Mouse (Mus musculus) cerebellum, adult 2 months (tissue): ENCODE measurements at regions not wholly inside any gene's neighbourhood (a gene's known extent, or its start where the extent isn't known, plus 50 kb on each side); places are given as distances from the start of the nearest gene placed in this dataset.
A peak's percentile ranks its signal among the peaks of the same experiment; 100 is the strongest.

Experiments
- DNase-seq, 2 experiments: peaks; one replicate each; pipeline ENCODE4 v3.0.0; 2021
- H3K27ac ChIP-seq: fragments of 200-500 bp; 2 replicates; pipeline ENCODE4 v1.5.1; 2012; ENCODE audit warnings: low read length, control low read depth, inconsistent platforms; ENCODE audit not compliant: insufficient read depth
- H3K27me3 ChIP-seq: fragments of 200-500 bp; 2 replicates; pipeline ENCODE4 v1.6.1; 2012; ENCODE audit warnings: inconsistent platforms, mild to moderate bottlenecking, low read length, moderate library complexity; ENCODE audit not compliant: control insufficient read depth, insufficient read depth
- H3K4me1 ChIP-seq: fragments of 200-500 bp; 2 replicates; pipeline ENCODE4 v1.6.1; 2011; ENCODE audit warnings: low read length; ENCODE audit not compliant: control insufficient read depth, insufficient read depth
- H3K4me3 ChIP-seq: fragments of 200-500 bp; replicated peaks from 2 replicates; pipeline ENCODE3; 2011; ENCODE audit warnings: mild to moderate bottlenecking, low read depth, low read length, control low read depth; ENCODE audit not compliant: insufficient read depth
- CTCF ChIP-seq: fragments of 200-500 bp; IDR thresholded peaks from 2 replicates; pipeline ENCODE4 v1.5.1; 2011; ENCODE audit warnings: low read depth, mild to moderate bottlenecking, control low read depth, low read length, moderate library complexity, borderline replicate concordance; ENCODE audit not compliant: insufficient read depth
- POLR2A ChIP-seq: fragments of 200-500 bp; IDR thresholded peaks from 2 replicates; pipeline ENCODE4 v1.6.1; 2011; ENCODE audit warnings: low read length, control low read depth, borderline replicate concordance; ENCODE audit not compliant: insufficient read depth
- WGBS: fragments of 180-500 bp; shearing (Covaris S2); methylation state at CpG from one replicate; pipeline ENCODE4 v1.1.7; 2018; 5-methylcytosine and 5-hydroxymethylcytosine counted together

- no peaks in the 10 kb centered on the region for H3K27me3 ChIP-seq
- H3K4me1 ChIP-seq: no peaks in the 10 kb centered on the region
- no peak overlapping the region for H3K27ac ChIP-seq
- no peak for DNase-seq
- H3K4me3 ChIP-seq: no peak overlapping the region
- TF ChIP-seq CTCF (no peak), POLR2A (no peak)
- 34% methylated on average over 2 of the region's 2 CpGs for WGBS
Observed at GRCm38 (mm10) chr13:11392027-11392426, 714.7 kb downstream of the Ryr2 start.

GRCm38 (mm10) chr13:11375452-11375851 is 731.3 kb downstream of the Ryr2 start:
- Histone ChIP-seq H3K4me1 (no peaks in the 10 kb centered on the region), H3K4me3 (no peak overlapping the region), H3K27ac (no peak overlapping the region), H3K27me3 (no peaks in the 10 kb centered on the region)
- TF ChIP-seq CTCF: no peak
- no peak for TF ChIP-seq POLR2A
- DNase-seq: no peak

DNA sequence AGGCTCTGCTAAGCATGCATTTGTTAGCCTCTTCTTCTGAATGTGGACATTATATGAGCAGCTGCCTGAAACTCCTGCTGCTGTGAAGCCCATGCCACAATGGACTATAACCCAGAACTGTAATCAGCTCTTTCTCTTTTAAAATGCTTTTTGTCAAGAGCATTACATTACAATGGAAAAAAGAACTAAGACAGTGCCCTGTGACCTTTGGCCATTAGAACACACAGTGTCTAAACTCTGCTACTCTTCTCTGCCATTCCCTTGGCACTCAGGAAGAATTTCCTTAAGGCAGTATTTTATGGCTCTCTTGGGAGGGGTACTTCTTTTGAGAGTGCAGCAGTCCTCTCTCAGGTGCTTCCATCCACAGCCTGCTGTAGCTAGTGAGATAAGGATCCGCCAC is 737.3 kb downstream of the Ryr2 start:
- Histone ChIP-seq H3K4me1 (no peaks in the 10 kb centered on the region), H3K4me3 (no peak overlapping the region), H3K27ac (no peak overlapping the region), H3K27me3 (no peaks in the 10 kb centered on the region)
- DNase-seq: no peak
- 84% methylated on average over 1 of the region's 1 CpGs for WGBS
- TF ChIP-seq CTCF (no peak), POLR2A (no peak)

DNA sequence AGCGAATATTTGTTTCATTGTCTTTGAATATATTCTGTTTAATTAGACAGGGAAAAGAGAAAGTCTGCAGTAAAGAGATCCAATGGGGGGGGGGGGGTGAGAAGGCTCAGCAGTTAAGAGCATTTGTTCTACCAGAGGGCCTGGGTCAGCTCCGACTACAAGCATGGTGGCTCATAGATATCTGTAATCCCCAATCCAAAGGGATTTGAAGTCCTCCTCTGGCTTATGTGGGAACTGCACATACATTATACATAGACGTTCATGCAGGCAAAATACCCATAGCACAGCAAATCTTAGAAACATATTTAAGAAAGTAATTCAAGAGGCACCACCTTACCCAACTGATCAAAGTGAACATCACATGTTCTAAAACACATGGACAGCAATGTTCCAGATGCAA is 743.9 kb downstream of the Ryr2 start:
- H3K27ac ChIP-seq: no peak overlapping the region
- TF ChIP-seq POLR2A (no peak), CTCF (no peak)
- H3K4me3 ChIP-seq: no peak overlapping the region
- no peaks in the 10 kb centered on the region for H3K27me3 ChIP-seq
- H3K4me1 ChIP-seq: no peaks in the 10 kb centered on the region
- whole genome bisulfite sequencing: 71% methylated on average over 3 of the region's 3 CpGs
- no peak for DNase-seq

DNA sequence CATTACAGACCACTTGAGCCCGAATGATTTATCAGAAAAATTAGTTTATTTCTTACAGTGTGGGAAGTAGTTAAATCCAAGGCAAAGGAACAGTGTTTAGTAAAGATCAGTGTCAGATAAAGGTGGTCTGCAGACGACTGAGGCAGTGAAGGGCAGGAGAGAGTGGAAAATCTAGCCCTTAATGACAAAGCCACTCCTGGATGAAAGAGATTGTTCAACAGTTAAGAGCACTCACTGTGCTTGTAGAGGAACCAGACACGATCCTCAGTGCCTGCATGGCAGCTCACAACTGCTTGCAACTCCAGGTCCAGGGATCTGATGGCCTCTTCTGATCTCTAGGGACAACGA is 758.3 kb downstream of the Ryr2 start:
- no peak for DNase-seq
- TF ChIP-seq POLR2A (no peak), CTCF (no peak)
- WGBS: 35% methylated on average over 4 of the region's 4 CpGs
- H3K27ac ChIP-seq: no peak overlapping the region
- no peaks in the 10 kb centered on the region for H3K27me3 ChIP-seq
- no peaks in the 10 kb centered on the region for H3K4me1 ChIP-seq
- H3K4me3 ChIP-seq: no peak overlapping the region

- Histone ChIP-seq H3K4me3 (no peak overlapping the region), H3K27me3 (no peaks in the 10 kb centered on the region), H3K27ac (no peak overlapping the region), H3K4me1 (no peaks in the 10 kb centered on the region)
- TF ChIP-seq CTCF (no peak), POLR2A (no peak)
- 56% methylated on average over 6 of the region's 6 CpGs for WGBS
- peak in 1 of 2 experiments; percentile 12 for DNase-seq
Observed at GRCm38 (mm10) chr13:11347787-11348501, 758.8 kb downstream of the Ryr2 start.

DNA sequence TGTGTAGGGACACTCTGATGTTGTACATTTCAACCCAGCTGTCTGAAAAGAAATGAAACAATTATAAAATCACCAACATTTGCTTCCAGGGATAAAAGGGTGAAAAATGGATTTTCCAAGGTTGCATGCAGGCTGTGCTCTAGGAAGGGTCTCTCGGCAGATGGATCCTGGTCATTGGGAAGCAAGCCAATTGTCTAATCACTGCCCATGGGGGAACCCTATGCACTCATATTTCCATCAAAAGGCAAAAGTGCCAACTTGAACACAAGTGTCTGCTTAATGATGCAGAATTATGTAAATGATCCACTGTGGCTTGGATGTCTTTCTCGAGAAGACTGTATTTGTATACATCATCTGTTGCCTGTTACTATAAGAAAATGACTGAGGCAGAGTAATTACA is 762.2 kb downstream of the Ryr2 start:
- H3K4me3 ChIP-seq: no peak overlapping the region
- WGBS: 25% methylated on average over 2 of the region's 2 CpGs
- DNase-seq: no peak

GRCm38 (mm10) chr13:11338297-11338616 is 768.5 kb downstream of the Ryr2 start:
- 28% methylated on average over 9 of the region's 9 CpGs for WGBS
- TF ChIP-seq CTCF: no peak
- no peak for TF ChIP-seq POLR2A
- no peak overlapping the region for H3K4me3 ChIP-seq
- no peaks in the 10 kb centered on the region for H3K4me1 ChIP-seq
- H3K27ac ChIP-seq: no peak overlapping the region
- H3K27me3 ChIP-seq: no peaks in the 10 kb centered on the region; the same call in 1 of the 2 replicates
- peak; percentile 13 to 28 for DNase-seq

More for the DNA sequence above, 762.2 kb downstream of the Ryr2 start:
- Histone ChIP-seq H3K4me1 (no peaks in the 10 kb centered on the region), H3K27me3 (no peaks in the 10 kb centered on the region; the same call in 1 of the 2 replicates), H3K27ac (no peak overlapping the region)
- TF ChIP-seq POLR2A (no peak), CTCF (no peak)
